Mouse (Mus musculus): ENCODE results near the gene Arhgap24. TPM values are rescaled to one million over a fixed set of nuclear protein-coding genes. Genes with fewer than 3 reads are reported as not detected.
A peak's percentile ranks its signal among the peaks of the same experiment; 100 is the strongest.

Gene Arhgap24
- total RNA-seq (2021), result 1 to 10 TPM; 6.1 to 7.0 TPM

DNA sequence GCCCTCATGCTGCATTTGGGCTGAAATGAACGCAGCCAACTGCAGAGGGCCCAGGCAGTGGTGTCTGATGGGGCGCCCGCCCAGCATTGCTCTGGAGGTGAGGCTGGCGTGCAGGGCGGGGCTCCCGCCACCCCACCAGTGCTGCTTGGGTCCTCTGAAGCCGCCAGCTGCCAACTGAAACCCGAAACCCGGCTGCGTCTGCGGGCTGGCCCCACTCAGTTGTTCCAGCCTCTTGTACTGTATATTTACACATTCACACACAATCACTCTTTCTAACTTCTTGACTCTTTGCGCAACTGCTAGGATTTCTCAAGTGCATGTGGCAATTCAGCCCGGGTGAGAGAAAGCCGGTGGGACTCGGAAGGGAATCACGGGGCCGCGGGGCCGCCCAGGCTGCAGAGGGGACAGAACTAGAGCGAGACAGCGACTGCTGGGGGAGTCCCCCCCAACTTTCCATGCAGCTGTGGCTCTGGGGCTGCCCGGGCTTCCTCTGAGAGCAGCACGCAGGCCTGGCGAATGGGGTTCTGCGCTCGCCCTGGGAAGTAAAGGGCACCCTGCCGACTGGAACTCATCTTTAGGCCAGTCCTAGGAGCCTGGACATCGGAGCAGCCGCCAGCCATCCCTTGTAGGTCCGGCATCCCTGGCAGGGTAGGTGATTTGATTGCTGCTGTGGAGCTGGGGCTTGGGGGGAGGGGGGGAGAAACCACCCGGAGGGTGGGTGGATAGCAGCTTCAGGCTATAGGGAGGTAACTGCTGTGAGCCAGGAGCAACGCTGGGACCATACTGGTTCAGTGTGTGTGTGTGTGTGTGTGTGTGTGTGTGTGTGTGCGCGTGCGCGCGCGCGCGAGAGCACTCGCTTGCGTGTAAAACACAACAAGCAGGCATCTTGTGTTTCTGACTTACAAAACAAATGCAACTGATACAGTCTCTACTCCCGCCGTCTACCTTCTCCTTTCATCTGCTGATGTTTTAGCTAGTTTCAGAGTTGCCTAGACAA is at the start of gene Arhgap24:
Arhgap24 (plus strand) TSS at position 177 of the 997 bp plus-strand sequence.
- peak; percentile 11 to 25 for DNase-seq (ENCODE audit: extremely low spot score in 1 of 2, low spot score in 1 of 2)

DNA sequence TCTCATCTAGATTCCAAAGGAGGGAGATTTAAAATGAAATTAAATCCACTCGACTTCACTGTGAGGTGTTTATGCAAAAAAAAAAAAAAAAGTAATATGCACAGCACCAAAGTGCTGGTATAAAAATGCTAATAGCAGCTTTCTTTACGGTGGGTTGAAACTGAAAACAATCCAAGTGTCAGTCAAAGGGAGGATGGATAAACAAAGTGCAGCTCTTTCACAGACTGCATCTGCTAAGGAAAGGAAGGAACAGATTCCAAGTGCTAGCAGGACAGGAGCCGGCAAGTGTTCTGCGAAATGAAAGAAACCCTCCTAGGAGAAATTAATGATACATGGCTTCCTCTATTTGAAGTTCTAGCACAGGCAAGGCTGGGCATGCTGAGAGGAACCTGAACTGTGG is 47.0 kb upstream of the Arhgap24 start:
- no peak for DNase-seq (ENCODE audit: extremely low spot score in 1 of 2, low spot score in 1 of 2)

GRCm38 (mm10) chr5:102436581-102436980 is 44.6 kb upstream of the Arhgap24 start:
- no peak for DNase-seq (ENCODE audit: extremely low spot score in 1 of 2, low spot score in 1 of 2)

DNA sequence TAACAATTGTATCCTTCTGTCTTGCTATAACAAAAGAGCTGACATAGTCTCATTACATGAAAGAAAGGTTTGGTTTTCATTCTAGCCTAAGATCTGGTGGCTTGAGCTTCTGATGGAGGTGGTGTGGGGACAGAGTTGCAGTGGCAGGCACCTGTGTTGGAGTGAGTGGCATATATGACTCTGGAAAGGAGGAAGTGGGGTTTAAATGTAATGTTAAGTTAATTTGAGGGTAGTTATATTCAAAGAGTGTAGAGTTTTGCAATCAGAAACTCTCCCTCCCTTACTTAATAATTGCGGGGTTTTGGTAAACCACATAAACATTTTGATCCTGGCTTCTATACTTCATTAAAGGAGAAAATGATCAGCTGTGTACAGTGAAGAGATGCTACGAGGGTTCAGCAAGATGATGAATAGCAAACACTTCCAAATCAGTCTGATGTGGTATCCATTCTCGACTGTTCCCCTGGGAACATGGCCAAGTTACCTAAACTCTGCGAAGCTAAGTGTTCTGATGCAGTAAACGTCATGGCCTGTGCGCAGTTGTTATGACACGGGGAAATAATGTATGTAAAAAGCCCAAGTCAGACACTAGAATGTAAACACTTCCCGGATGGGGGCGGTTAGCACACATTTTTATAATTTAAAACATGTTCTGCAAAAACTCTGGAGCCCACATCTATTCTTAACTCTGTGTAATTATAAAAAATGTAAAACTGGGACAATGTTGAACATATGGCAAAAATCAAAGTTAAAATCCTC is 41.9 kb upstream of the Arhgap24 start:
- no peak for DNase-seq (ENCODE audit: extremely low spot score in 1 of 2, low spot score in 1 of 2)

GRCm38 (mm10) chr5:102447436-102447835 is 33.8 kb upstream of the Arhgap24 start:
- DNase-seq (ENCODE audit: extremely low spot score in 1 of 2, low spot score in 1 of 2), result no peak

GRCm38 (mm10) chr5:102450897-102451296 is 30.3 kb upstream of the Arhgap24 start:
- no peak for DNase-seq (ENCODE audit: extremely low spot score in 1 of 2, low spot score in 1 of 2)

- DNase-seq (ENCODE audit: extremely low spot score in 1 of 2, low spot score in 1 of 2), result no peak
Measured at GRCm38 (mm10) chr5:102452079-102452797, 29.0 kb upstream of the Arhgap24 start.

DNA sequence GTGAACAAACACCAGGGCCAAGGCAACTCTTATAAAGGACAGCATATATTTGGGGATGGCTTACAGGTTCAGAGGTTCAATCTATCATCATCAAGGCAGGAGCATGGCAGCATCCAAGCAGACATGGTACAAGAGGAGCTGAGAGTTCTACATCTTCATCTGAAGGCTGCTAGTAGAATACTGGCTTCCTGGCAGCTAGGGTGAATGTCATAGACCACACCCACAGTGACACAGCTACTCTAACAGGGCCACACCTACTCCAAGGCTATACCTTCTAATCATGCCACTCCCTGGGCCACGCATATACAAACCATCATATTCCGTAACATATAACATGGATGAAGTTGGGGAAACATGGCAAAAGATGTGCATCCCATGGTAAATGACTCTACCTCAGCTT is 27.9 kb upstream of the Arhgap24 start:
- DNase-seq (ENCODE audit: extremely low spot score in 1 of 2, low spot score in 1 of 2), result no peak

DNA sequence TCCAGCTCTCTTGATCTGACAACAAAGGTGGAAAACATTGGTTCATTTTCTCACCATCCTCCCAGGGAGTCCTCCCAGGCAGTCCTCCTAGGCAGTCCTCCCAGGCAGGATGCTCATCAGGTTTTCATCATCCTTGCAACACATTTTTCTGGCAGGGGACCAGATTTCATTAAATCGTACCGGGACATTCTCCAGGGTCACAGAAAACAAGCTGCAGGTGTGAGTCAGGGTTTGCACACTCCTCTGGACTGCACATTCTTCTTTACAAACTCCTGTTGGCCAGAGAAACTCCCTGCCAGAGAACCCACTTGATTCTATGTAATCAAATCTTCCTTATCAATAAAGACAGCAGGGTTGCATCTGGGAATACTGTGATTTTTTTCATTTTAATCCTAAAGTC is 25.9 kb upstream of the Arhgap24 start:
- DNase-seq (ENCODE audit: extremely low spot score in 1 of 2, low spot score in 1 of 2), result no peak

DNA sequence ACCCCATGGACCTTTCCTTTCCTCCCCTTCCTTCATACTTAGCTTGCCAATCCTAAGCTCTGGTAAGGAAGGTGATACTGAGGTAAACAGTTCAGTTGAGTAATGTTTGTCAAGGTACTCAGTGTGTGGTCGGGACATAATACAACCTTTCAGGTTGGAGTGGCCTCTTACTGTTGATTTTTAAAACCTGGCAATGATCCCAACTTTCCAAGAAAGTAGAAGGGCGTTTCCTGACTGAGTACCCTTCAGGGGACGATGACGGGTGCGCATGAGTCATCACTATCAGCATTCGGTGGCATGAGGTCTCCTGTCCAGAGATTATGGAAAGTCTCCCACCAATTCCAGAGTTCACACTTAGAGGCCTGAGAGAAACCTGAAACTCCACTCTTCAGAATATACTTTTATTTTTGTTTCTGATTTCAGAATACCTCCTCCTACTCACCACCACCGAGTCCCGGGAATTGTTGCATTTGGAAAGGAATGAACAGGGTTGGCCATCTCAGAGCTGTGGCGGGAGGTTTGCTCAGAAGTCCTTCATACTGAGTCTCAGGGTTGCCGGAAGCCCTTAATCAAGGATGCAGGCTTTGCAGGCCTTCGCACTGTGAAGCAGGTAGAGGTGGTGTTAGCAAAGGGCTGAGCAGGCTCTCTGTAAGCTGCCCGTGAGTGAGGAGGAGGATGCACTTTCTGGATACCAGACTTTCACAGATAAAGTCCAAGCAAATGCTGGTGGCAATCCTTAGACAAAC is 20.6 kb upstream of the Arhgap24 start:
- DNase-seq (ENCODE audit: extremely low spot score in 1 of 2, low spot score in 1 of 2), result no peak

GRCm38 (mm10) chr5:102462948-102463347 is 18.2 kb upstream of the Arhgap24 start:
- no peak for DNase-seq (ENCODE audit: extremely low spot score in 1 of 2, low spot score in 1 of 2)

DNA sequence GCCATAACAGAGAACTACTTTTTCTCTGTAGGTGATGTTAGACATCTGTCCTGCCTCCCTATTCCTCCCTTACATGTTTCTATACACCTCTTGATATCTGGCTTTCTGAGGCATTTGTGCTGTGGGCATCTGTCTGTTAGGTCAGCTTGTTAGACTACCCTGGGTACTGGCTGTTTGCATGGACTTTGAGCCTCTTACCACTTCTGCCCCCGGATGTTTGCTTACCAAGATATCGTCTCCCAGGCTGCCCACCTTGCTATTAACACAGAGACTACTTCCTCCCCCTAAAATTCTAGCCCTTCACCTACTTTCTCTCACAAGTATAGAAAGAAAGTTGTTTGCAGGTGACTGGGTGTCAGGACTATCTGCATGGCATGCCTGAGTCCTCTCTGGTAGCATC is 15.8 kb upstream of the Arhgap24 start:
- no peak for DNase-seq (ENCODE audit: extremely low spot score in 1 of 2, low spot score in 1 of 2)

- DNase-seq (ENCODE audit: extremely low spot score in 1 of 2, low spot score in 1 of 2), result no peak
Measured at GRCm38 (mm10) chr5:102468292-102468691, 12.9 kb upstream of the Arhgap24 start.

GRCm38 (mm10) chr5:102470284-102470683 is 10.9 kb upstream of the Arhgap24 start:
- DNase-seq (ENCODE audit: extremely low spot score in 1 of 2, low spot score in 1 of 2), result no peak

DNA sequence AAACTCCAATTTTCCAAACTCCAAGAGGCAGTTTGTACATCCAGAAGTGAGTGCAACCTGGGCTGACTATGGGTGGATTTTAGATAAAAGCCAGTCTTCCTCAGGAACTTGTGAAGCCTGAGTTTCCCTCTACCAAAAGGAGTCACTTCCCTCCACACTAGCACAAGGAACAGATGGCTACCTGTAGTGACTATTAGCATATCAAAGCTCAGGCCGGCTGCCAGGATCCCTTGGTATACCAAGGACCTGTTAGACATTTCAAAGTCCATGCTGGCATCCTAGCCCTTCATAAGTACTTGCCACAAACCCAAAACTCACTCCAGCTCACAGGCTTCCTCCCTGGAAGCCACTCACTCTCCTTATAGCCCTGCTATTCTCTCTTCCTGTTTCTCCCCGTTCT is 3.1 kb upstream of the Arhgap24 start:
- no peak for DNase-seq (ENCODE audit: extremely low spot score in 1 of 2, low spot score in 1 of 2)

DNA sequence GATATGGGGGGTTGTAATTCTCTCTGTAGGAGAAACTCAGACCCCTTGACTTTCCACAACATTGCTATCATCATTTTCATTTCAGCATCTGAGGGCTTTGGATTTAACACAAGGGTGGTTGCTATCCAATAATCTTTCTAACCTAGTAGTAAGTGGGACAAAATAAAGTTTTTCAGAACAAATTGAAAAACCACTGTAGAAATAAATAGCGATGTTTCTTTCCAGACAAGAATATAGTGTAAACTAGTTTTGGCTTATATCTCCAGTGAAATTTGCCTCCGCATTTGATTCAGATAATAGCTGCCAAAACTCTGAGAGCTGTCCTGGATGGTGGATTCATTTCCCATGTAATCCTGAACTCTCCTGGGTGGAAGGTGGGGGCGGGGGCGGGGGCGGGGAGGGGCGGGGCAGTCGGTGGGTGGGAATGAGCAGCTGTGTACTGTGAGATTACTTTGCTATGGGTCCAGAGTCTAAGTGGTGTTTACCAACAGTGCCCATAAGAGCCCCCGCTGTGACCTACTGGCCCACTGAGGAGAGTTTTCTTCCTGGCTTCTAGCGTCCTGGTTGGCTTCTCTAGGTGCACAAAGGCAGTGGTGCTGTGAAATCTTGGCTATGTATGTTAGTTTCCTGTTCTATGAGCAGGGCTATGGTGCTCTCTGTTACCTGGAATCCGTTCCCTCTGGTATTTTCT is 2.2 kb downstream of the Arhgap24 start:
- DNase-seq (ENCODE audit: extremely low spot score in 1 of 2, low spot score in 1 of 2), result no peak

GRCm38 (mm10) chr5:102491554-102491953 is 10.4 kb downstream of the Arhgap24 start:
- DNase-seq (ENCODE audit: extremely low spot score in 1 of 2, low spot score in 1 of 2), result no peak

GRCm38 (mm10) chr5:102492152-102492551 is 11.0 kb downstream of the Arhgap24 start:
- DNase-seq (ENCODE audit: extremely low spot score in 1 of 2, low spot score in 1 of 2), result no peak

DNA sequence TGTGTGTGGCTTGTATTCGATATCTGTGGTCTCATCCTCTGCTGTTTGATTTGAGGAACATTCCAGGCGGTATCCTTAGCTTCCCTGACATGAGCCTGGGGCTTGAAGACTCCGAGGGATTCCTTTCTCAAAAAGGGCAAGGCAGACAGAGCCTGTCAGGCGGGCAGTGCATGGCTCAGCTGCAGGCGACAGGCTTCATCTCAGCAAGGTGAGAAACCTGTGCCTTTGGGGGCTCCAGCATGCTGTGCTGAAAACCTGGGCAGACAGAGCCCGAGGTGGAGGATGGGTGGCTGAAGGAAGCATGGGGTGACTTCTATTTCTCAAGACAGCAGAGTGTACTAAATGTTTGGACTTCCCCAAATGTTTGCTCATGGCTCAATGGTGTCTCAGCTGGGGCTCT is 13.6 kb downstream of the Arhgap24 start:
- no peak for DNase-seq (ENCODE audit: extremely low spot score in 1 of 2, low spot score in 1 of 2)

Data from layer of hippocampus, postnatal 25 days (tissue).